Mouse (Mus musculus) limb, embryonic 15.5 days (tissue): ENCODE results near the gene Chd1. TPM values are rescaled to one million over a fixed set of nuclear protein-coding genes. Genes with fewer than 3 reads are reported as not detected.

Experiments used
- ATAC-seq: fragments of 200-750 bp; cut with Nextera tagmentation; 2 replicates; pipeline ENCODE4 v1.8.0; 2017; ENCODE audit warnings: low read depth, moderate TSS enrichment; ENCODE audit not compliant: insufficient number of reproducible peaks, low FRiP score, low TSS enrichment
- H3K27ac ChIP-seq: fragments of 300-500 bp; sonication (generic); 2 replicates; pipeline ENCODE4 v1.5.1; 2015; ENCODE audit warnings: moderate library complexity, mild to moderate bottlenecking, inconsistent platforms
- H3K27me3 ChIP-seq: fragments of 300-500 bp; sonication (generic); 2 replicates; pipeline ENCODE4 v1.6.1; 2015; ENCODE audit warnings: inconsistent platforms
- H3K36me3 ChIP-seq: fragments of 300-500 bp; sonication (generic); 2 replicates; pipeline ENCODE4 v1.6.1; 2015; ENCODE audit warnings: inconsistent platforms
- H3K4me1 ChIP-seq: fragments of 300-500 bp; sonication (generic); 2 replicates; pipeline ENCODE4 v1.6.1; 2015; ENCODE audit warnings: inconsistent platforms
- H3K4me2 ChIP-seq: fragments of 300-500 bp; sonication (generic); 2 replicates; pipeline ENCODE4 v1.6.1; 2015; ENCODE audit warnings: mild to moderate bottlenecking, inconsistent platforms
- H3K4me3 ChIP-seq: fragments of 300-500 bp; sonication (generic); 2 replicates; pipeline ENCODE4 v1.5.1; 2015; ENCODE audit warnings: mild to moderate bottlenecking, inconsistent platforms
- H3K9ac ChIP-seq: fragments of 300-500 bp; sonication (generic); 2 replicates; pipeline ENCODE4 v1.6.1; 2015; ENCODE audit warnings: inconsistent platforms
- H3K9me3 ChIP-seq: fragments of 300-500 bp; sonication (generic); 2 replicates; pipeline ENCODE4 v1.6.1; 2016; ENCODE audit warnings: inconsistent platforms
- WGBS: fragments of 180-500 bp; shearing (Covaris S2); methylation state at CpG from one replicate; pipeline ENCODE4 v1.1.7; 2015; 5-methylcytosine and 5-hydroxymethylcytosine counted together
- polyA plus RNA-seq: library from polyadenylated mRNA; unstranded; fragments of >200 nt; fragmentation: Nextera tagmentation; extraction: Ambion mirVana; gene quantifications from 2 replicates; pipeline ENCODE4 v1.2.1, GENCODE M21; 2015

Chd1 gene
- 22.4 and 26.5 TPM in 2 replicates for polyA plus RNA-seq

- under 1% methylated on average over 116 of the region's 124 CpGs for WGBS
- H3K36me3 ChIP-seq = peaks cover 14% of the 10 kb centered on the region
- H3K9me3 ChIP-seq = no peaks in the 10 kb centered on the region
- peaks cover 6% of the 10 kb centered on the region for H3K4me1 ChIP-seq
- ATAC-seq = peak; percentile 94
- peak within 1 kb of the TSS; percentile 81 for H3K4me2 ChIP-seq
- H3K27ac ChIP-seq = peak within 1 kb of the TSS; percentile 96
- no peaks in the 10 kb centered on the region for H3K27me3 ChIP-seq
- peak within 1 kb of the TSS; percentile 89 for H3K4me3 ChIP-seq
- peak within 1 kb of the TSS; percentile 90 for H3K9ac ChIP-seq
These were observed at the start of gene Chd1 for GRCm38 (mm10) chr17:15704475-15705300. Gene Chd1, plus strand, starts transcription at chr17:15704967.

GRCm38 (mm10) chr17:15656881-15657607 is 47.7 kb upstream of the Chd1 start:
- Histone ChIP-seq H3K27me3 (no peaks in the 10 kb centered on the region), H3K36me3 (no peaks in the 10 kb centered on the region), H3K4me2 (peak overlapping the region; percentile 15), H3K4me3 (no peak overlapping the region), H3K27ac (peak overlapping the region; percentile 44; the same call in 1 of the 2 replicates), H3K9me3 (no peaks in the 10 kb centered on the region), H3K4me1 (peaks cover 7% of the 10 kb centered on the region), H3K9ac (no peak overlapping the region)
- 11% methylated on average over 6 of the region's 6 CpGs for WGBS
- no peak for ATAC-seq

- no peak overlapping the region for H3K4me3 ChIP-seq
- no peaks in the 10 kb centered on the region for H3K27me3 ChIP-seq
- WGBS = 23% methylated on average over 5 of the region's 5 CpGs
- no peaks in the 10 kb centered on the region for H3K36me3 ChIP-seq
- no peak overlapping the region for H3K4me2 ChIP-seq
- no peak overlapping the region for H3K27ac ChIP-seq
- H3K4me1 ChIP-seq = no peaks in the 10 kb centered on the region
- no peak for ATAC-seq
- H3K9ac ChIP-seq = no peak overlapping the region
- no peaks in the 10 kb centered on the region for H3K9me3 ChIP-seq
These were observed 31.9 kb upstream of the Chd1 start for GRCm38 (mm10) chr17:15672870-15673269.

- no peak overlapping the region for H3K27ac ChIP-seq
- no peak overlapping the region for H3K9ac ChIP-seq
- no peak overlapping the region for H3K4me2 ChIP-seq
- H3K4me1 ChIP-seq = no peaks in the 10 kb centered on the region
- no peaks in the 10 kb centered on the region for H3K9me3 ChIP-seq
- H3K4me3 ChIP-seq = no peak overlapping the region
- ATAC-seq = no peak
- no peaks in the 10 kb centered on the region for H3K27me3 ChIP-seq
- 45% methylated on average over 6 of the region's 6 CpGs for WGBS
- H3K36me3 ChIP-seq = no peaks in the 10 kb centered on the region
These were observed 26.7 kb upstream of the Chd1 start for GRCm38 (mm10) chr17:15677970-15678645.

- 84% methylated on average over 9 of the region's 9 CpGs for WGBS
- no peaks in the 10 kb centered on the region for H3K36me3 ChIP-seq
- no peaks in the 10 kb centered on the region for H3K4me1 ChIP-seq
These were observed 24.7 kb upstream of the Chd1 start for GRCm38 (mm10) chr17:15679966-15680630.

GRCm38 (mm10) chr17:15680661-15681060 is 24.1 kb upstream of the Chd1 start:
- Histone ChIP-seq H3K9me3 (no peaks in the 10 kb centered on the region), H3K4me2 (no peak overlapping the region), H3K4me1 (no peaks in the 10 kb centered on the region), H3K27me3 (no peaks in the 10 kb centered on the region), H3K9ac (no peak overlapping the region), H3K4me3 (no peak overlapping the region), H3K27ac (no peak overlapping the region), H3K36me3 (no peaks in the 10 kb centered on the region)
- no peak for ATAC-seq
- WGBS = 88% methylated on average over 4 of the region's 4 CpGs

More at GRCm38 (mm10) chr17:15679966-15680630, 24.7 kb upstream of the Chd1 start:
- no peak overlapping the region for H3K9ac ChIP-seq
- H3K9me3 ChIP-seq = no peaks in the 10 kb centered on the region
- no peak for ATAC-seq
- no peak overlapping the region for H3K4me2 ChIP-seq
- H3K27ac ChIP-seq = no peak overlapping the region
- H3K4me3 ChIP-seq = no peak overlapping the region
- no peaks in the 10 kb centered on the region for H3K27me3 ChIP-seq

- Histone ChIP-seq H3K9ac (no peak overlapping the region), H3K4me2 (no peak overlapping the region), H3K36me3 (no peaks in the 10 kb centered on the region), H3K9me3 (no peaks in the 10 kb centered on the region), H3K4me1 (no peaks in the 10 kb centered on the region), H3K4me3 (no peak overlapping the region), H3K27ac (no peak overlapping the region), H3K27me3 (no peaks in the 10 kb centered on the region)
- no peak for ATAC-seq
- 87% methylated on average over 5 of the region's 5 CpGs for WGBS
These were observed 18.4 kb upstream of the Chd1 start for GRCm38 (mm10) chr17:15686396-15686795.

- Histone ChIP-seq H3K4me2 (no peak overlapping the region), H3K36me3 (no peaks in the 10 kb centered on the region), H3K27me3 (no peaks in the 10 kb centered on the region), H3K27ac (no peak overlapping the region), H3K9me3 (no peaks in the 10 kb centered on the region), H3K4me3 (no peak overlapping the region), H3K9ac (no peak overlapping the region), H3K4me1 (no peaks in the 10 kb centered on the region)
- no peak for ATAC-seq
- 89% methylated on average over 1 of the region's 1 CpGs for WGBS
These were observed 14.5 kb upstream of the Chd1 start for GRCm38 (mm10) chr17:15690304-15690703.

GRCm38 (mm10) chr17:15695566-15695965 is 9.2 kb upstream of the Chd1 start:
- H3K27me3 ChIP-seq = no peaks in the 10 kb centered on the region
- H3K4me3 ChIP-seq = no peak overlapping the region
- no peak overlapping the region for H3K4me2 ChIP-seq
- WGBS = 81% methylated on average over 2 of the region's 2 CpGs
- H3K9me3 ChIP-seq = no peaks in the 10 kb centered on the region
- no peak overlapping the region for H3K9ac ChIP-seq
- no peaks in the 10 kb centered on the region for H3K4me1 ChIP-seq
- no peaks in the 10 kb centered on the region for H3K36me3 ChIP-seq
- H3K27ac ChIP-seq = no peak overlapping the region
- ATAC-seq = no peak

GRCm38 (mm10) chr17:15698956-15699355 is 5.8 kb upstream of the Chd1 start:
- H3K36me3 ChIP-seq = no peaks in the 10 kb centered on the region
- no peaks in the 10 kb centered on the region for H3K27me3 ChIP-seq
- H3K4me3 ChIP-seq = no peak overlapping the region
- no peak overlapping the region for H3K27ac ChIP-seq
- H3K9ac ChIP-seq = no peak overlapping the region
- H3K4me2 ChIP-seq = no peak overlapping the region
- H3K4me1 ChIP-seq = no peaks in the 10 kb centered on the region
- no peaks in the 10 kb centered on the region for H3K9me3 ChIP-seq
- WGBS = 82% methylated on average over 3 of the region's 3 CpGs
- no peak for ATAC-seq

GRCm38 (mm10) chr17:15701505-15701904 is 3.3 kb upstream of the Chd1 start:
- H3K4me1 ChIP-seq = peaks cover under 1% of the 10 kb centered on the region
- no peaks in the 10 kb centered on the region for H3K9me3 ChIP-seq
- H3K27me3 ChIP-seq = no peaks in the 10 kb centered on the region
- H3K27ac ChIP-seq = no peak overlapping the region
- 84% methylated on average over 5 of the region's 5 CpGs for WGBS
- ATAC-seq = no peak
- no peak overlapping the region for H3K9ac ChIP-seq
- H3K36me3 ChIP-seq = no peaks in the 10 kb centered on the region
- H3K4me2 ChIP-seq = no peak overlapping the region
- H3K4me3 ChIP-seq = no peak overlapping the region
